Mouse (Mus musculus) cerebellum, adult 2 months (tissue): Measurements from ENCODE around the gene Dido1.

Source experiments
- CTCF ChIP-seq: fragments of 200-500 bp; IDR thresholded peaks from 2 replicates; pipeline ENCODE4 v1.5.1; 2011; ENCODE audit warnings: low read depth, mild to moderate bottlenecking, control low read depth, low read length, moderate library complexity, borderline replicate concordance; ENCODE audit not compliant: insufficient read depth
- POLR2A ChIP-seq: fragments of 200-500 bp; IDR thresholded peaks from 2 replicates; pipeline ENCODE4 v1.6.1; 2011; ENCODE audit warnings: low read length, control low read depth, borderline replicate concordance; ENCODE audit not compliant: insufficient read depth

GRCm38 (mm10) chr2:180611882-180612281 lies 97.9 kb downstream of the Dido1 start:
- TF ChIP-seq CTCF (no peak), POLR2A (no peak)
